Mouse (Mus musculus): ENCODE results near the gene Fam171a1. TPM values are rescaled to one million over a fixed set of nuclear protein-coding genes. Genes with fewer than 3 reads are reported as not detected.
"Not testable (repeated sequence)": the region's sequence is repeated elsewhere in the genome, so short reads cannot be mapped to it uniquely, and the experiment has no call there.

The Fam171a1 gene
- polyA plus RNA-seq, 1 experiment from 2014 or later: 47.9 TPM

- H3K4me2 ChIP-seq (replicated peaks); H3K27me3 ChIP-seq; H3K9me3 ChIP-seq; ATAC-seq; H3K4me3 ChIP-seq (replicated peaks); H3K9ac ChIP-seq (replicated peaks); H3K27ac ChIP-seq: not testable (repeated sequence)
- whole genome bisulfite sequencing: 94% methylated on average over 4 of the region's 4 CpGs
- Histone ChIP-seq H3K36me3 (peaks cover 17% of the 10 kb centered on the region), H3K4me1 (replicated peaks) (peaks cover 22% of the 10 kb centered on the region)
Measured at GRCm38 (mm10) chr2:3175988-3176387, 62.0 kb downstream of the Fam171a1 start.

- Histone ChIP-seq H3K27me3 (no peaks in the 10 kb centered on the region), H3K4me3 (replicated peaks) (no peak overlapping the region), H3K9me3 (no peaks in the 10 kb centered on the region), H3K4me2 (replicated peaks) (no peak overlapping the region), H3K27ac (no peak overlapping the region), H3K9ac (replicated peaks) (no peak overlapping the region), H3K36me3 (peaks cover 17% of the 10 kb centered on the region), H3K4me1 (replicated peaks) (peaks cover 21% of the 10 kb centered on the region; the same call in 1 of the 2 replicates)
- no peak for ATAC-seq
- WGBS: 82% methylated on average over 3 of the region's 3 CpGs
Measured at GRCm38 (mm10) chr2:3176751-3177150, 62.7 kb downstream of the Fam171a1 start.

GRCm38 (mm10) chr2:3180550-3180949 lies 66.5 kb downstream of the Fam171a1 start:
- no peak for ATAC-seq
- no peak overlapping the region for H3K27ac ChIP-seq

GRCm38 (mm10) chr2:3183656-3184055 lies 69.6 kb downstream of the Fam171a1 start:
- Histone ChIP-seq H3K27ac (no peak overlapping the region), H3K9ac (replicated peaks) (no peak overlapping the region), H3K4me3 (replicated peaks) (no peak overlapping the region), H3K9me3 (no peaks in the 10 kb centered on the region), H3K4me1 (replicated peaks) (0 out of 2 replicates have a peak, but pooled peaks cover 5% of the 10 kb centered on the region), H3K4me2 (replicated peaks) (no peak overlapping the region), H3K27me3 (no peaks in the 10 kb centered on the region), H3K36me3 (peaks cover 24% of the 10 kb centered on the region)
- 89% methylated on average over 5 of the region's 5 CpGs for WGBS
- no peak for ATAC-seq

More at GRCm38 (mm10) chr2:3180550-3180949, 66.5 kb downstream of the Fam171a1 start:
- no peak overlapping the region for H3K4me2 ChIP-seq (replicated peaks)
- no peaks in the 10 kb centered on the region for H3K27me3 ChIP-seq
- H3K36me3 ChIP-seq: peaks cover 17% of the 10 kb centered on the region
- 0 out of 2 replicates have a peak, but pooled peaks cover 5% of the 10 kb centered on the region for H3K4me1 ChIP-seq (replicated peaks)
- H3K4me3 ChIP-seq (replicated peaks): no peak overlapping the region
- H3K9ac ChIP-seq (replicated peaks): no peak overlapping the region
- WGBS: 86% methylated on average over 4 of the region's 4 CpGs
- H3K9me3 ChIP-seq: no peaks in the 10 kb centered on the region

- Histone ChIP-seq H3K9ac (replicated peaks) (no peak overlapping the region), H3K27ac (no peak overlapping the region), H3K36me3 (peaks cover 18% of the 10 kb centered on the region), H3K4me1 (replicated peaks) (0 out of 2 replicates have a peak, but pooled peaks cover 5% of the 10 kb centered on the region), H3K27me3 (no peaks in the 10 kb centered on the region), H3K4me3 (replicated peaks) (no peak overlapping the region), H3K4me2 (replicated peaks) (no peak overlapping the region), H3K9me3 (no peaks in the 10 kb centered on the region)
- ATAC-seq: no peak
- 84% methylated on average over 5 of the region's 5 CpGs for WGBS
Measured at GRCm38 (mm10) chr2:3185335-3185734, 71.3 kb downstream of the Fam171a1 start.

GRCm38 (mm10) chr2:3188745-3189475 lies 74.9 kb downstream of the Fam171a1 start:
- H3K9me3 ChIP-seq: no peaks in the 10 kb centered on the region
- 88% methylated on average over 10 of the region's 10 CpGs for WGBS
- no peak overlapping the region for H3K9ac ChIP-seq (replicated peaks)
- no peak for ATAC-seq
- H3K4me2 ChIP-seq (replicated peaks): no peak overlapping the region
- no peak overlapping the region for H3K27ac ChIP-seq
- H3K36me3 ChIP-seq: peaks cover 28% of the 10 kb centered on the region
- no peaks in the 10 kb centered on the region for H3K4me1 ChIP-seq (replicated peaks)
- H3K4me3 ChIP-seq (replicated peaks): no peak overlapping the region
- H3K27me3 ChIP-seq: no peaks in the 10 kb centered on the region

GRCm38 (mm10) chr2:3191149-3191548 lies 77.1 kb downstream of the Fam171a1 start:
- ATAC-seq: no peak
- Histone ChIP-seq H3K4me2 (replicated peaks) (no peak overlapping the region), H3K4me3 (replicated peaks) (no peak overlapping the region), H3K4me1 (replicated peaks) (no peaks in the 10 kb centered on the region), H3K9me3 (no peaks in the 10 kb centered on the region), H3K27ac (no peak overlapping the region), H3K9ac (replicated peaks) (no peak overlapping the region), H3K27me3 (no peaks in the 10 kb centered on the region), H3K36me3 (peaks cover 33% of the 10 kb centered on the region)
- 78% methylated on average over 6 of the region's 6 CpGs for WGBS

- Histone ChIP-seq H3K4me1 (replicated peaks) (0 out of 2 replicates have a peak, but pooled peaks cover 3% of the 10 kb centered on the region), H3K9me3 (no peaks in the 10 kb centered on the region), H3K27me3 (no peaks in the 10 kb centered on the region), H3K36me3 (peaks cover 56% of the 10 kb centered on the region), H3K4me2 (replicated peaks) (no peak overlapping the region), H3K4me3 (replicated peaks) (no peak overlapping the region), H3K27ac (no peak overlapping the region), H3K9ac (replicated peaks) (no peak overlapping the region)
- no peak for ATAC-seq
- 52% methylated on average over 5 of the region's 5 CpGs for WGBS
Measured at GRCm38 (mm10) chr2:3195511-3195910, 81.5 kb downstream of the Fam171a1 start.

GRCm38 (mm10) chr2:3200422-3200821 lies 86.4 kb downstream of the Fam171a1 start:
- no peak for ATAC-seq
- H3K27ac ChIP-seq: no peak overlapping the region
- 94% methylated on average over 4 of the region's 4 CpGs for WGBS
- H3K9me3 ChIP-seq: no peaks in the 10 kb centered on the region
- H3K27me3 ChIP-seq: no peaks in the 10 kb centered on the region
- H3K4me1 ChIP-seq (replicated peaks): 0 out of 2 replicates have a peak, but pooled peaks cover 3% of the 10 kb centered on the region
- H3K9ac ChIP-seq (replicated peaks): no peak overlapping the region
- no peak overlapping the region for H3K4me3 ChIP-seq (replicated peaks)
- H3K4me2 ChIP-seq (replicated peaks): no peak overlapping the region
- peaks cover 64% of the 10 kb centered on the region for H3K36me3 ChIP-seq

DNA sequence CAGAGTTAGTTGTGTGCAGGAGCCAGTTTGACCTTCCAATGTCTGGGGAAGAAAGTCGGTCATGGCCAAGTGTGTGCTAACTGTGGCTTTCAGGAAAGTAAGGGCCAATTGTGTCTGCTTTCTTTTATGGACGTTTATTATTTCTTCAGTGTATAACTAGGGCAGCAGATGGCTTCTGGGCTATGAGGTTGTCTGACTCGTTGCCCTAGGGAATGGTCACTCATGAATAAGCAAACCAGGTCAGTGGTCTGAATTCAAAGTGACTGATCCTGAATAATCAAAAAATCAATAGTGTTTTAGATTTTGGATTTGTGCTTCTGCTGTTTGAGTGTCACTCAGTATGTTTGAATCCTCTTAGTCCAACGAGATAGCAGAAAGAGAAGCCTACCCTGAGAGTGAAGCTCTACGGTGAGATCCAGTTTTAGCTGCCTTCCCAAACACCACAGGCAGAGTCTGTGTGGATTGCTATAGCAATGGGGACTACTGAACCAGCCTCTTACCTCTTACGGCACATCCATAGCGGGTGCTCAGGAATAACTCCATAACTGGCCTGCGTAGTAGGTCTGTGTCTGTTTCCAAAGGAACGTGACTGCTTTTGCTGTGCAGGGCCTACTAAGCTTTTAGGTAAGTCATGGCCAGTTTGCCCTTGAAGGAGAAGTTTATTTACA lies 93.1 kb downstream of the Fam171a1 start:
- peaks cover 9% of the 10 kb centered on the region for H3K4me1 ChIP-seq (replicated peaks)
- ATAC-seq: peak; percentile 62; the same call in 1 of the 2 replicates
- 70% methylated on average over 9 of the region's 9 CpGs for WGBS
- no peak overlapping the region for H3K9ac ChIP-seq (replicated peaks)
- H3K27ac ChIP-seq: no peak overlapping the region
- no peaks in the 10 kb centered on the region for H3K27me3 ChIP-seq
- peaks cover 27% of the 10 kb centered on the region for H3K36me3 ChIP-seq
- H3K9me3 ChIP-seq: no peaks in the 10 kb centered on the region
- H3K4me3 ChIP-seq (replicated peaks): no peak overlapping the region
- H3K4me2 ChIP-seq (replicated peaks): no peak overlapping the region

- no peak overlapping the region for H3K9ac ChIP-seq (replicated peaks)
- no peaks in the 10 kb centered on the region for H3K4me1 ChIP-seq (replicated peaks)
- no peak for ATAC-seq
- no peaks in the 10 kb centered on the region for H3K27me3 ChIP-seq
- no peak overlapping the region for H3K4me2 ChIP-seq (replicated peaks)
- no peaks in the 10 kb centered on the region for H3K9me3 ChIP-seq
- peaks cover 34% of the 10 kb centered on the region for H3K36me3 ChIP-seq
- no peak overlapping the region for H3K4me3 ChIP-seq (replicated peaks)
- H3K27ac ChIP-seq: no peak overlapping the region
- WGBS: 79% methylated on average over 3 of the region's 3 CpGs
Measured at GRCm38 (mm10) chr2:3215480-3215879, 101.5 kb downstream of the Fam171a1 start.

GRCm38 (mm10) chr2:3216617-3217016 lies 102.6 kb downstream of the Fam171a1 start:
- Histone ChIP-seq H3K27me3 (no peaks in the 10 kb centered on the region), H3K27ac (no peak overlapping the region), H3K36me3 (peaks cover 42% of the 10 kb centered on the region), H3K4me2 (replicated peaks) (no peak overlapping the region), H3K4me1 (replicated peaks) (no peaks in the 10 kb centered on the region), H3K4me3 (replicated peaks) (no peak overlapping the region), H3K9me3 (no peaks in the 10 kb centered on the region), H3K9ac (replicated peaks) (no peak overlapping the region)
- no peak for ATAC-seq
- WGBS: 91% methylated on average over 10 of the region's 10 CpGs
